Mouse (Mus musculus) lung, postnatal 10 days (tissue): ENCODE results near the gene Irf7.
"Not testable (repeated sequence)": the region's sequence is repeated elsewhere in the genome, so short reads cannot be mapped to it uniquely, and the experiment has no call there.

Experiments used
- DNase-seq: peaks from one replicate; pipeline ENCODE4 v3.0.0; 2021

Irf7 gene

GRCm38 (mm10) chr7:141270631-141271030 is 4.3 kb upstream of the Irf7 start:
- no peak for DNase-seq

GRCm38 (mm10) chr7:141269273-141269545 is 2.9 kb upstream of the Irf7 start:
- DNase-seq, result no peak

GRCm38 (mm10) chr7:141268466-141269272 is 2.4 kb upstream of the Irf7 start:
- DNase-seq, result no peak

GRCm38 (mm10) chr7:141265411-141265738 is 906 bp downstream of the Irf7 start:
- no peak for DNase-seq

- peak; percentile 58 for DNase-seq
These were observed 1.4 kb downstream of the Irf7 start for GRCm38 (mm10) chr7:141264761-141265410.

- DNase-seq, result no peak
These were observed 2.1 kb downstream of the Irf7 start for GRCm38 (mm10) chr7:141264041-141264700.

GRCm38 (mm10) chr7:141263640-141264039 is 2.6 kb downstream of the Irf7 start:
- no peak for DNase-seq

GRCm38 (mm10) chr7:141261480-141261879 is 4.8 kb downstream of the Irf7 start:
- DNase-seq, result no peak

- DNase-seq, result no peak
These were observed 10.1 kb downstream of the Irf7 start for GRCm38 (mm10) chr7:141256159-141256558.

GRCm38 (mm10) chr7:141250486-141250885 is 15.8 kb downstream of the Irf7 start:
- not testable (repeated sequence) for DNase-seq

GRCm38 (mm10) chr7:141231551-141231950 is 34.7 kb downstream of the Irf7 start:
- no peak for DNase-seq

GRCm38 (mm10) chr7:141231111-141231510 is 35.2 kb downstream of the Irf7 start:
- no peak for DNase-seq

- DNase-seq, result no peak
These were observed 35.7 kb downstream of the Irf7 start for GRCm38 (mm10) chr7:141230570-141230969.

- DNase-seq, result no peak
These were observed 36.6 kb downstream of the Irf7 start for GRCm38 (mm10) chr7:141229702-141230101.

- DNase-seq, result peak; percentile 92
These were observed 37.8 kb downstream of the Irf7 start, which contains the start of gene Phrf1 for GRCm38 (mm10) chr7:141228279-141229067. Gene Phrf1, plus strand, starts transcription at chr7:141228784.

GRCm38 (mm10) chr7:141227796-141228195 is 38.5 kb downstream of the Irf7 start:
- no peak for DNase-seq

GRCm38 (mm10) chr7:141226535-141226934 is 39.7 kb downstream of the Irf7 start:
- DNase-seq, result no peak

GRCm38 (mm10) chr7:141222696-141223215 is 43.5 kb downstream of the Irf7 start:
- DNase-seq, result no peak

- DNase-seq, result no peak
These were observed 44.2 kb downstream of the Irf7 start for GRCm38 (mm10) chr7:141222126-141222467.

- peak; percentile 99 for DNase-seq
These were observed 44.8 kb downstream of the Irf7 start for GRCm38 (mm10) chr7:141221249-141222125.

GRCm38 (mm10) chr7:141220377-141220776 is 45.9 kb downstream of the Irf7 start:
- no peak for DNase-seq

GRCm38 (mm10) chr7:141219558-141220099 is 46.7 kb downstream of the Irf7 start:
- no peak for DNase-seq
